Mouse (Mus musculus): ENCODE measurements around the gene Setd1a. TPM values are rescaled to one million over a fixed set of nuclear protein-coding genes. Genes with fewer than 3 reads are reported as not detected.

Gene Setd1a
- polyA plus RNA-seq, 1 experiment from 2014 or later = 26.0 TPM

Other genes starting within 250 kb of the Setd1a start
- 6.9 and 11.1 TPM in 2 replicates for gene Tmem265, start 215.3 kb upstream of the Setd1a start, polyA plus RNA-seq (2014; fragmentation: Nextera tagmentation; extraction: Ambion mirVana)
- gene Phkg2, start 203.3 kb upstream of the Setd1a start, polyA plus RNA-seq (2014; fragmentation: Nextera tagmentation; extraction: Ambion mirVana) = 41.6 and 41.7 TPM in 2 replicates
- 5.4 and 6.2 TPM in 2 replicates for gene Ccdc189, start 188.1 kb upstream of the Setd1a start, polyA plus RNA-seq (2014; fragmentation: Nextera tagmentation; extraction: Ambion mirVana)
- gene Rnf40, start 187.9 kb upstream of the Setd1a start, polyA plus RNA-seq (2014; fragmentation: Nextera tagmentation; extraction: Ambion mirVana) = 44.1 and 49.0 TPM in 2 replicates
- gene Zfp629, start 160.9 kb upstream of the Setd1a start, polyA plus RNA-seq (2014; fragmentation: Nextera tagmentation; extraction: Ambion mirVana) = 8.3 and 9.8 TPM in 2 replicates
- 46.8 and 50.7 TPM in 2 replicates for gene Bcl7c, start 67.7 kb upstream of the Setd1a start, polyA plus RNA-seq (2014; fragmentation: Nextera tagmentation; extraction: Ambion mirVana)
- gene Ctf1, start 63.9 kb upstream of the Setd1a start, polyA plus RNA-seq (2014; fragmentation: Nextera tagmentation; extraction: Ambion mirVana) = 5.5 and 5.8 TPM in 2 replicates
- 0.25 and 0.40 TPM in 2 replicates for gene Ctf2, start 44.5 kb upstream of the Setd1a start, polyA plus RNA-seq (2014; fragmentation: Nextera tagmentation; extraction: Ambion mirVana)
- gene Fbxl19, start 32.1 kb upstream of the Setd1a start, polyA plus RNA-seq (2014; fragmentation: Nextera tagmentation; extraction: Ambion mirVana) = 3.1 and 3.7 TPM in 2 replicates
- gene Orai3, start 6.9 kb upstream of the Setd1a start, polyA plus RNA-seq (2014; fragmentation: Nextera tagmentation; extraction: Ambion mirVana) = 22.0 and 23.7 TPM in 2 replicates
- not detected in 2 replicates for gene Gm49388, start 8.9 kb downstream of the Setd1a start, polyA plus RNA-seq (2014; fragmentation: Nextera tagmentation; extraction: Ambion mirVana)
- gene Hsd3b7, start 23.9 kb downstream of the Setd1a start, polyA plus RNA-seq (2014; fragmentation: Nextera tagmentation; extraction: Ambion mirVana) = 31.4 and 32.4 TPM in 2 replicates
- gene Stx4a, start 47.6 kb downstream of the Setd1a start, polyA plus RNA-seq (2014; fragmentation: Nextera tagmentation; extraction: Ambion mirVana) = 16.1 and 19.4 TPM in 2 replicates
- 1.5 and 1.9 TPM in 2 replicates for gene Stx1b, start 47.9 kb downstream of the Setd1a start, polyA plus RNA-seq (2014; fragmentation: Nextera tagmentation; extraction: Ambion mirVana)
- gene Zfp646, start 99.6 kb downstream of the Setd1a start, polyA plus RNA-seq (2014; fragmentation: Nextera tagmentation; extraction: Ambion mirVana) = 15.1 and 15.8 TPM in 2 replicates
- 15.2 and 15.9 TPM in 2 replicates for gene Zfp668, start 100.2 kb downstream of the Setd1a start, polyA plus RNA-seq (2014; fragmentation: Nextera tagmentation; extraction: Ambion mirVana)
- gene Prss53, start 114.3 kb downstream of the Setd1a start, polyA plus RNA-seq (2014; fragmentation: Nextera tagmentation; extraction: Ambion mirVana) = 0.40 and 0.48 TPM in 2 replicates
- 0.08 TPM in 1 of 2 replicates, not detected in the other for gene Gm21974, start 118.8 kb downstream of the Setd1a start, polyA plus RNA-seq (2014; fragmentation: Nextera tagmentation; extraction: Ambion mirVana)
- 108 and 110 TPM in 2 replicates for gene Vkorc1, start 118.9 kb downstream of the Setd1a start, polyA plus RNA-seq (2014; fragmentation: Nextera tagmentation; extraction: Ambion mirVana)
- 126 and 132 TPM in 2 replicates for gene Bckdk, start 127.4 kb downstream of the Setd1a start, polyA plus RNA-seq (2014; fragmentation: Nextera tagmentation; extraction: Ambion mirVana)
- gene Kat8, start 135.8 kb downstream of the Setd1a start, polyA plus RNA-seq (2014; fragmentation: Nextera tagmentation; extraction: Ambion mirVana) = 44.2 and 47.0 TPM in 2 replicates
- gene Prss8, start 153.4 kb downstream of the Setd1a start, polyA plus RNA-seq (2014; fragmentation: Nextera tagmentation; extraction: Ambion mirVana) = 3.4 and 6.3 TPM in 2 replicates
- 7.9 and 9.4 TPM in 2 replicates for gene Prss36, start 170.1 kb downstream of the Setd1a start, polyA plus RNA-seq (2014; fragmentation: Nextera tagmentation; extraction: Ambion mirVana)
- gene Fus, start 190.8 kb downstream of the Setd1a start, polyA plus RNA-seq (2014; fragmentation: Nextera tagmentation; extraction: Ambion mirVana) = 28.1 and 34.4 TPM in 2 replicates
- 46.3 and 51.1 TPM in 2 replicates for gene Pycard, start 217.2 kb downstream of the Setd1a start, polyA plus RNA-seq (2014; fragmentation: Nextera tagmentation; extraction: Ambion mirVana)
- not detected in 2 replicates for gene Trim72, start 227.3 kb downstream of the Setd1a start, polyA plus RNA-seq (2014; fragmentation: Nextera tagmentation; extraction: Ambion mirVana)

All from liver, embryonic 11.5 days (tissue).